Mouse (Mus musculus) layer of hippocampus, postnatal 25 days (tissue): ENCODE measurements around the gene Tph2. TPM values are rescaled to one million over a fixed set of nuclear protein-coding genes. Genes with fewer than 3 reads are reported as not detected.

ENCODE experiments used
- DNase-seq, 2 experiments: peaks; one replicate each; pipeline ENCODE4 v3.0.0; 2022; ENCODE audit warnings: mixed read lengths in 2 of 2, low spot score in 1 of 2; ENCODE audit errors: extremely low spot score in 1 of 2
- total RNA-seq, 2 experiments: library from RNA; stranded (reverse); gene quantifications; 2 replicates each; pipeline ENCODE4 v1.2.3; 2021

Tph2 gene
- total RNA-seq, 2 experiments from 2014 or later: 0.63 to 1.1 TPM

DNA sequence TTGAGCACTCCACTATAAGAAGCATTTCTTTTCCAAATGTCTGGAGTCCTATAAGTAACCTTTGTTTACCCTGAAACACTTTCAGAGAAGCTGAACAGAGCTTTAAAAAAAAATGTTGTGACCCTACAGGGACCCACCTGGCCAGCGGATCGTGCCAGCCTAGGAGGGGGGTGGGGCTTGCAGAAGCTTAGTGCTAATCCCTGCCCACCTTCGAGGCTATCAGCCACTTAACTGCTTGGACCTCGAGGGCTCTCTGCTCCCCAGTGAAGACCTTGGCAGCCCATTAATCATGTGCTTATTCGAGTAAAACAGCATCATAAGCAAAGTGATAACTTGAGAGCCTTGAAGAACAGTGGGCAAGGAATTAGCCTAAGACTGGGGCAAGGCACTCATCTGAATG is 40.3 kb downstream of the Tph2 start:
- no peak for DNase-seq

GRCm38 (mm10) chr10:115143641-115144040 is 41.2 kb downstream of the Tph2 start:
- no peak for DNase-seq

- no peak for DNase-seq
Observed at GRCm38 (mm10) chr10:115137016-115137415, 47.8 kb downstream of the Tph2 start.

- DNase-seq: no peak
Observed at GRCm38 (mm10) chr10:115127907-115128306, 56.9 kb downstream of the Tph2 start.

GRCm38 (mm10) chr10:115125550-115125949 is 59.3 kb downstream of the Tph2 start:
- no peak for DNase-seq

DNA sequence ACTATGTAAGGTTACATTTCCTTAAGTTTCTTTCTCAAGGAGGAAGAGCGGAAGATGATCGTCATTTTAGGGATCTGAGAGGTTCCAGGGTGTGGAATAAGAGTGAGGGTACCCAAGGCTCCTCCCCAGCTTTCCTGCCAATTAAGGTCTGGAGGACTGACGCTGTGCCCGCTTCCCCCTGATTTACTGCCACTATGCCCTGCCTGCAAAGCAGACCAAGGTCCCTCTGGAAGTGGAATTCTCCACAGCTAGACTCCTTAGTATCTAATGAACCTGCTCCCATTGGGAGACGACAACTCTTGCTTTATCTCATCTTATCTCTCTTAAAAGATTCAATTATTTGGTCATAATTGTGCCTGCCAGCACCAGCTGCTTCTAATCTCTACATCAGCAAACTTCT is 59.8 kb downstream of the Tph2 start:
- DNase-seq: no peak

- no peak for DNase-seq
Observed at GRCm38 (mm10) chr10:115107666-115108540, 76.9 kb downstream of the Tph2 start.

DNA sequence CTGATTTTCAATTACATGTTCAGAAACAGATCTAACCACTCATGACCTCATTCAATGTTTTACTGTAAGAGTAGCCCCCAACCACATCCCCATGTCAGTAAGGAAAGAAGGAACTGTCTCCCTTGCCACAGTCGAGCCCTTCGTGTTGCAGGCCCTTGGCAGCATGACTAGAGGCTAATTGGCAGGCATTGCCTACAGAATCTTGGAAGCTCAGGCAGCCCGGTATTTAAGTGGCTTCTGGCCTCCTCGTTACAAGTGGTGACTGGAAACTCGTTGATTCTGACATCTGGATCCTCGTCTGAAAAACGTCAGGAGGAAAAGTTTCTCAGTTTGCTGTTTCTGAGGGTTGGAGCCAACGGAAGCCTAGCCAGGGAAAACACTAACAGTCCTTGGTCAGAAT is 80.6 kb downstream of the Tph2 start:
- DNase-seq: no peak

GRCm38 (mm10) chr10:115099890-115100580 is 84.8 kb downstream of the Tph2 start:
- no peak for DNase-seq

GRCm38 (mm10) chr10:115097163-115097562 is 87.7 kb downstream of the Tph2 start:
- peak; percentile 19 to 62 for DNase-seq

DNA sequence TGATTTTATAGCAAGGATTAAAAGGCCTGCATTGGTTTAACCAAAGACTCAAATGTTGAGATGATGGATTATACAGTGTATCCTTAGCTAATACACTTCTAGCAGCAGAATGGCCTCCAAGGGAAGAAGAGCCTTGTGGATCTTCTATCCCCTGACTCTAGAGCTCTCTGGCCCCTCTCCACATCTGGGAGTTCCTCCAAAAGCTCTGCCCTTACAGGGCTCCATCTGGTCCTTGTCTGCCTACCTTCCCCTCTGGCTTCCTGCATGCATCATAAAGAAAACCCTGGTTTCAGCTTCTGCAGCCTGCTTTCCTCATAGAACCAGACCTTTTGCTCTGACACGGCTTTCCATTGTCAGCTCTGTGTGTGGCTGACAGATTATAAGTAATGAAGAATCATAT is 88.6 kb downstream of the Tph2 start:
- no peak for DNase-seq

DNA sequence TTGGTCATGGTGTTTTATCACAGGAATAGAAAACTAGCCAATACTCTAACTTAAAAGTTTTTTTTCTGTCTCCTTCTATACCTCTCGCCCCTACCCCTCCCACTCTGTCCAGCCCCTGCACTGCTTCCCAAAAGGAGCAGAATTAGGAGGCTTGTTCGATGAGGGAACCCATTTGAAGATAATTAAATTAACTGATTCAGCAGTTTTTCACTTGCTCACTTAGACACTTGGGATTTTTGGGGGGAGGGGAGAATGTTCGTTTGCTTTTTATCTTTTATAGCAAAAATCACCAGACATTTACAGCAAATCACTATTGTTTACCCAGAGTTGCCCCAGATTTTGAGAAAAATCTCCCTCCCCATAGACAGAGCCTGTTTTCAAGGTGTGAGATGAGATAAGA is 106.6 kb downstream of the Tph2 start:
- DNase-seq: no peak

GRCm38 (mm10) chr10:115069123-115069911 is 115.5 kb downstream of the Tph2 start:
- DNase-seq: no peak

DNA sequence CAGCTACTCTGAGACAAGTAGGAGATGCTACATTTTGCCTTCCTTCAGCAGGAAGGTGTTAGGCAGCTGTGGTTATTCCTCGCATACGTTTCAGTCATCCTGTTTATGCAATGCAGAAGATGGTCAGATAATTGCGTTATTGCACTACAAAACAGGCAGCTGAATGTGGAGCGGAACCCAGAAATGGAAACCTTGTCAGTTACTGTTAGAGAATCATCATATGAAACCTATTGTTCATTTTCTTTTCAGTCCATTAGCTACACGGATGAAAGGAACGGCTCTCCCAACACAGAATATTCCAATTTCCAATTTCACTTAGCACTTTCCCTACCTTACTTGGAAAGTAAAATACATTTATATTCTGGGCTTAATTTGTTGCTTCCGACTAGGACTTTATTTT is 120.9 kb downstream of the Tph2 start:
- no peak for DNase-seq

DNA sequence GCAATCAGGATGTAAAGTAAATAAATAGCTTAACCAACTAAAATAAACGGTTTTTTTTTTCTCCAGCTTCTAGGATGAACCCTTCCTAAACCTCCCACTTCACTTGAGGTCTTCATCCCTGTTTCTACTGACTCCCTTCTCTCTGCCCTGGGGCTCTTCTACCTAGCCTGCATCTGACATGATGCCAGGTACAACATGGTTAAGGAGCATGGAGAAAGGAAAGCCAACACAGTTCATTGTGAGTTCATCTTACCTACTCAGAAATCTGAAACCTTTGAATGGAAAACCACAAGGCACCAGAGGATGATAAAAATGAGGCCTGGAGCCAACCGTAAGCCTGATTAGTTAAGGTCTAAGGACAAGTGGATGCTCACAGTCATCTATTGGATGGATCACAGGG is 123.3 kb downstream of the Tph2 start:
- no peak for DNase-seq

DNA sequence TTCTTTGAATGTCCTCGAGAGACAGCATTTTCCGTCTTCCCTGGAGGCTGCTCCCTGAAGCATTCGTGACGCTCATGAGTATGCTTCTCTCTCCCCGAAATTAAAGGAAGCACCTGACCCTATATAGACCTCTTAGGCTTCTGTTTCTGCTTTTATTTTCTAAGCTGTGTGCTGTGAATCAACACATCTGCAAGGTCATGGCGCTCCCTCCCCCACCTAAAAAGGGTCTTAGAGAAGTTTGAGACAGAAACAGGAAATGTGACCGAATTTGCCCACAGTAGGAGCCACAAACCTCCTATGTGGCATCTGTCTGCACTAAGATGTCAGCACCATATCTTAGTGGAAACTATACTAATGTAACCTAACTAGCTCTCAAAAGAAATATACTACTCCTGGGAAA is 124.1 kb downstream of the Tph2 start:
- no peak for DNase-seq

GRCm38 (mm10) chr10:115051602-115052001 is 133.2 kb downstream of the Tph2 start:
- no peak for DNase-seq

GRCm38 (mm10) chr10:115050674-115051073 is 134.1 kb downstream of the Tph2 start:
- no peak for DNase-seq

DNA sequence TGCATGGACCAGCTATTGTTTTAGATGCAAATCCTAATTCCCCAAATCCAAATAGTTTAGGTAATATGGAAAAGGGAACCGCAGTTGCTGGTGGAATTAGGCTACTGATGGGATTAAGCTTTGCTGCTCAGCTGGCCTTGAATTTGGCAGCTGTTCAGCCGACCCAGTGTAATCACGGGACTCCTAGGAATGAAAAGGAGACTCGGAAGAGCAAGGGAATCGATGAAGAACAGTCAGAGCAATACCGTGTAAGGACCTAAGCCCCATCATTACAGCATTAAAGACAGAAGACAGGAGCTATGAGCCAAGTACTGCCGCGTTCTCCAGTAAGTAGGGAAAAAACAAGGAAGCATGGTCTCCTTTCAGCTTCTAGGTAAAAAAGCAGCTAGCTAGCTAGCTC is 134.6 kb downstream of the Tph2 start:
- no peak for DNase-seq

GRCm38 (mm10) chr10:115048565-115048964 is 136.3 kb downstream of the Tph2 start:
- no peak for DNase-seq

DNA sequence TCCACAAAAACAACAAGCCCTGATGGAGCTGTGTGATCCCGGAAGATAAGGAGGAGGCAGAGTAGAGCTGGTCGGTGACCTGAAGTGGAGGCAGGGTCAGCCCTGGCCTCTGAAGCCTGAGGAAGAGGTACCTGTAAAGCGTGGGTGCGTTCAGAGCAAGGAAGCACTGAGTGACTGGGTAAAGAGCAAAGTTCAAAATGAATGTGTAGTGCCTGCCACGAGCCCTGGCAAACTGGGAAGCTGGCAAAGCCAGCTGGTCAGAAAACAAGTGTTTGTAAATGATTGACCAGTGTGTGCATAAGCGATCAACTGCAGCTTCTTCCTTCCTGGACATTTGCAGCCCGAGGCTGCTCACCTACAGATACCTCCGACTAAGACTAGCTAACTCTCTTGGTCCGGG is 149.1 kb downstream of the Tph2 start:
- DNase-seq: no peak
